Mouse (Mus musculus): ENCODE results near the gene Ccdc105. TPM values are rescaled to one million over a fixed set of nuclear protein-coding genes. Genes with fewer than 3 reads are reported as not detected.

Ccdc105 gene
- not detected in 2 replicates for total RNA-seq (2015)
- total RNA-seq (2017), result not detected in 2 replicates

GRCm38 (mm10) chr10:78752452-78753191 is at the start of gene Ccdc105:
Ccdc105 (minus strand) TSS chr10:78753065.
- ATAC-seq (replicated peaks; ENCODE audit: poor library complexity), result peak; percentile 63

- no peak for ATAC-seq (replicated peaks; ENCODE audit: poor library complexity)
These were observed 48.6 kb upstream of the Ccdc105 start for GRCm38 (mm10) chr10:78801449-78801848.

GRCm38 (mm10) chr10:78790561-78790960 is 37.7 kb upstream of the Ccdc105 start:
- ATAC-seq (replicated peaks; ENCODE audit: poor library complexity), result no peak

GRCm38 (mm10) chr10:78787566-78788087 is 34.8 kb upstream of the Ccdc105 start:
- peak; percentile 52; the same call in 1 of the 2 replicates for ATAC-seq (replicated peaks; ENCODE audit: poor library complexity)

- peak; percentile 71 for ATAC-seq (replicated peaks; ENCODE audit: poor library complexity)
These were observed 27.3 kb upstream of the Ccdc105 start, which contains the start of gene Slc1a6 for GRCm38 (mm10) chr10:78779981-78780651. Slc1a6 (plus strand) TSS chr10:78780496.

GRCm38 (mm10) chr10:78779527-78779926 is 26.7 kb upstream of the Ccdc105 start:
- no peak for ATAC-seq (replicated peaks; ENCODE audit: poor library complexity)

- ATAC-seq (replicated peaks; ENCODE audit: poor library complexity), result no peak
These were observed 23.0 kb upstream of the Ccdc105 start for GRCm38 (mm10) chr10:78775830-78776229.

GRCm38 (mm10) chr10:78765570-78765969 is 12.7 kb upstream of the Ccdc105 start:
- ATAC-seq (replicated peaks; ENCODE audit: poor library complexity), result no peak

- peak; percentile 68 for ATAC-seq (replicated peaks; ENCODE audit: poor library complexity)
These were observed 3.2 kb upstream of the Ccdc105 start for GRCm38 (mm10) chr10:78756021-78756420.

GRCm38 (mm10) chr10:78748946-78749345 is 3.9 kb downstream of the Ccdc105 start:
- no peak for ATAC-seq (replicated peaks; ENCODE audit: poor library complexity)

GRCm38 (mm10) chr10:78748161-78748560 is 4.7 kb downstream of the Ccdc105 start:
- ATAC-seq (replicated peaks; ENCODE audit: poor library complexity), result no peak

GRCm38 (mm10) chr10:78747035-78747721 is 5.7 kb downstream of the Ccdc105 start:
- no peak for ATAC-seq (replicated peaks; ENCODE audit: poor library complexity)

- ATAC-seq (replicated peaks; ENCODE audit: poor library complexity), result peak; percentile 50
These were observed 7.2 kb downstream of the Ccdc105 start for GRCm38 (mm10) chr10:78745453-78746232.

- no peak for ATAC-seq (replicated peaks; ENCODE audit: poor library complexity)
These were observed 9.1 kb downstream of the Ccdc105 start for GRCm38 (mm10) chr10:78743721-78744120.

GRCm38 (mm10) chr10:78739821-78740220 is 13.0 kb downstream of the Ccdc105 start:
- ATAC-seq (replicated peaks; ENCODE audit: poor library complexity), result no peak

GRCm38 (mm10) chr10:78727876-78728275 is 25.0 kb downstream of the Ccdc105 start:
- ATAC-seq (replicated peaks; ENCODE audit: poor library complexity), result no peak

GRCm38 (mm10) chr10:78727035-78727434 is 25.8 kb downstream of the Ccdc105 start:
- no peak for ATAC-seq (replicated peaks; ENCODE audit: poor library complexity)

GRCm38 (mm10) chr10:78723416-78723815 is 29.4 kb downstream of the Ccdc105 start:
- no peak for ATAC-seq (replicated peaks; ENCODE audit: poor library complexity)

GRCm38 (mm10) chr10:78722654-78723053 is 30.2 kb downstream of the Ccdc105 start:
- no peak for ATAC-seq (replicated peaks; ENCODE audit: poor library complexity)

- ATAC-seq (replicated peaks; ENCODE audit: poor library complexity), result no peak
These were observed 30.8 kb downstream of the Ccdc105 start for GRCm38 (mm10) chr10:78722036-78722435.
